ENCODE assay signal across 8 mouse cellular contexts in the genomic region with DNA sequence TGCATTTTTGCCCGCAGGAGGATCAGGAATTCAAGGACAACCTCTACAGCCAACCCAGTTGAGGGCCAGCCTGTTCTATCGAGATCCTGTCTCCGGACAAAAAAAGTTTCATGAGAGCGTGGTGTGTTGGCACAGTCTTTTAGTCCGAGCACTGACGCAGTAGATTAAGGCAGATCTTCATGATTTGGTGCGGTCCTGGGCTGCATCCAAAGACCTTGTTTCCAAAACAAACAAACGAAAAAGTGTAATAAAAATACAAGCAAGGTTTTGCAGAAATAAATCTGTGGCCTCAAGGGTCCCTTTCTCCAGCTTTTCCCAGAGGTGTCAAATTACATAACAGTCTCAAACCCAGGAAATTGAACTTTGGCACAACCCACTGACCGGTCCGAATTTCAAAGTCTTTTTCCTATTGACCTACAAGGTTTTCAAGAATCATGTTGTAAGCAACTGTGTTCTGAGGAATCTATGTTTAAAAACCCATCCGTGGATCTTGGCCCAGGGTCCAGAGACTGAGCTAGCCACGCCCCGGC. TPM values are rescaled to one million over a fixed set of nuclear protein-coding genes. Genes with fewer than 3 reads are reported as not detected.
DNase-seq lines count a peak whose midpoint lies in the region; ATAC-seq lines count a peak whose summit lies in the region.

No protein-coding gene starts in this region.

- peaks cover 52% of the 10 kb centered on the region for H3K4me1 ChIP-seq in heart, embryonic 12.5 days (replicated peaks)
- peaks cover 14% of the 10 kb centered on the region for H3K4me1 ChIP-seq in hindbrain, embryonic 11.5 days (replicated peaks; ENCODE audit: control insufficient read depth, insufficient read depth, low read length)
- peaks cover 45% of the 10 kb centered on the region for H3K4me1 ChIP-seq in liver, embryonic 16.5 days (ENCODE audit: control insufficient read depth, low read depth, low read length)

- peak overlapping the region; percentile 60 for H3K27ac ChIP-seq in heart, embryonic 12.5 days (ENCODE audit: poor library complexity, severe bottlenecking)
- H3K27ac ChIP-seq in hindbrain, embryonic 11.5 days (ENCODE audit: low read depth, low read length), result peak overlapping the region; percentile 85
- peak overlapping the region; percentile 63 for H3K27ac ChIP-seq in liver, embryonic 16.5 days (ENCODE audit: low read length)

- no peaks in the 10 kb centered on the region for H3K9me3 ChIP-seq in heart, embryonic 12.5 days (replicated peaks)
- H3K9me3 ChIP-seq in hindbrain, embryonic 11.5 days (ENCODE audit: control insufficient read depth, low read length), result no peaks in the 10 kb centered on the region
- H3K9me3 ChIP-seq in liver, embryonic 16.5 days (replicated peaks; ENCODE audit: control insufficient read depth, low read length), result no peaks in the 10 kb centered on the region

- intact Hi-C loops in heart, postnatal 25 days (cut with DNase I), result loop anchor here (5.0 kb wide), 1 partner anchor 159 kb away; no protein-coding TSS in a partner anchor

- DNase-seq in heart, postnatal 25 days (ENCODE audit: low spot score), result no peak
- DNase-seq in adipocyte (ENCODE audit: low spot score), result peak; percentile 97
- DNase-seq in hindbrain, embryonic 11.5 days (ENCODE audit: low spot score), result no peak
- DNase-seq in frontal cortex, postnatal 10 days (ENCODE audit: low spot score in 2 of 2), result no peak
- no peak for DNase-seq in natural killer cell, adult 2 months (ENCODE audit: low spot score in 2 of 2)

- H3K4me2 ChIP-seq in heart, embryonic 12.5 days, result peak overlapping the region; percentile 99
- peak overlapping the region; percentile 35 for H3K4me2 ChIP-seq in hindbrain, embryonic 11.5 days (replicated peaks; ENCODE audit: low read depth, low read length)
- peak overlapping the region; percentile 66 for H3K4me2 ChIP-seq in liver, embryonic 16.5 days (ENCODE audit: low read depth, low read length)

- WGBS in heart, embryonic 12.5 days, result 4% methylated on average over 13 of the region's 13 CpGs
- 9% methylated on average over 13 of the region's 13 CpGs for WGBS in hindbrain, embryonic 11.5 days
- 8% methylated on average over 13 of the region's 13 CpGs for WGBS in liver, embryonic 16.5 days (ENCODE audit: insufficient replicate concordance)

- no peaks in the 10 kb centered on the region for H3K27me3 ChIP-seq in heart, embryonic 12.5 days (replicated peaks)
- no peaks in the 10 kb centered on the region for H3K27me3 ChIP-seq in hindbrain, embryonic 11.5 days (ENCODE audit: control insufficient read depth, insufficient read depth, low read length)
- H3K27me3 ChIP-seq in liver, embryonic 16.5 days (ENCODE audit: control insufficient read depth, insufficient read depth, low read depth, low read length), result no peaks in the 10 kb centered on the region

- peak; percentile 1; the same call in 1 of the 2 replicates for ATAC-seq in heart, embryonic 12.5 days (ENCODE audit: insufficient number of reproducible peaks, low FRiP score)
- peak; percentile 20; the same call in 1 of the 2 replicates for ATAC-seq in hindbrain, embryonic 11.5 days (ENCODE audit: low FRiP score)
- ATAC-seq in liver, embryonic 16.5 days (ENCODE audit: low read depth), result 0 out of 2 replicates have a peak, but pooled peaks have one; percentile 1
- ATAC-seq in inflammation-experienced regulatory T-cells, adult 6 months, result no peak

- H3K36me3 ChIP-seq in heart, embryonic 12.5 days, result peaks cover 38% of the 10 kb centered on the region
- peaks cover 33% of the 10 kb centered on the region for H3K36me3 ChIP-seq in hindbrain, embryonic 11.5 days (ENCODE audit: control insufficient read depth, insufficient read depth, low read length)
- H3K36me3 ChIP-seq in liver, embryonic 16.5 days (ENCODE audit: control insufficient read depth, insufficient read depth), result peaks cover 35% of the 10 kb centered on the region

- H3K4me3 ChIP-seq in heart, embryonic 12.5 days, result peak overlapping the region; percentile 87
- H3K4me3 ChIP-seq in hindbrain, embryonic 11.5 days (ENCODE audit: low read depth, low read length), result peak overlapping the region; percentile 84
- peak overlapping the region; percentile 85 for H3K4me3 ChIP-seq in liver, embryonic 16.5 days (ENCODE audit: low read depth, low read length)

- H3K9ac ChIP-seq in heart, embryonic 12.5 days, result peak overlapping the region; percentile 100; the same call in 1 of the 2 replicates
- H3K9ac ChIP-seq in hindbrain, embryonic 11.5 days (ENCODE audit: low read depth, low read length), result peak overlapping the region; percentile 31; the same call in 1 of the 2 replicates
- peak overlapping the region; percentile 42 for H3K9ac ChIP-seq in liver, embryonic 16.5 days (ENCODE audit: low read depth, low read length)

RNA-seq across cellular contexts. Expression of a gene that starts 0.4 kb away (rescaled TPM):
- 408 and 433 TPM in 2 replicates for polyA plus RNA-seq in heart, embryonic 12.5 days (2016; fragmentation: Nextera tagmentation; extraction: Ambion mirVana)
- 1,000 to 10,000 TPM in 1 of 2 experiments, 100 to 1,000 TPM in 1; 925 to 1,035 TPM for total RNA-seq in heart, postnatal 25 days (2021)
- polyA plus RNA-seq in hindbrain, embryonic 11.5 days (2014; fragmentation: Nextera tagmentation; extraction: Ambion mirVana), result 380 and 413 TPM in 2 replicates
- polyA plus RNA-seq in liver, embryonic 16.5 days (2015; fragmentation: Nextera tagmentation; extraction: Ambion mirVana), result 266 and 282 TPM in 2 replicates
- polyA plus RNA-seq in inflammation-experienced regulatory T-cells, adult 6 months (2017; shearing (Covaris generic)), result 1,000 to 10,000 TPM in 1 of 3 experiments, 100 to 1,000 TPM in 2; 925 to 1,158 (median 972) TPM

RNA-seq across cellular contexts. Expression of a gene that starts 6.8 kb away (rescaled TPM):
- polyA plus RNA-seq in heart, embryonic 12.5 days (2016; fragmentation: Nextera tagmentation; extraction: Ambion mirVana), result 62.8 and 69.0 TPM in 2 replicates
- total RNA-seq in heart, postnatal 25 days (2021), result 10 to 100 TPM; 26.4 to 28.7 TPM
- polyA plus RNA-seq in hindbrain, embryonic 11.5 days (2014; fragmentation: Nextera tagmentation; extraction: Ambion mirVana), result 49.9 and 53.3 TPM in 2 replicates
- polyA plus RNA-seq in liver, embryonic 16.5 days (2015; fragmentation: Nextera tagmentation; extraction: Ambion mirVana), result 11.0 and 12.2 TPM in 2 replicates
- polyA plus RNA-seq in inflammation-experienced regulatory T-cells, adult 6 months (2017; shearing (Covaris generic)), result 1 to 10 TPM; 3.1 to 5.4 (median 3.6) TPM

RNA-seq across cellular contexts. Expression of a gene that starts 7.6 kb away (rescaled TPM):
- 0.18 TPM in 1 of 2 replicates, not detected in the other for polyA plus RNA-seq in heart, embryonic 12.5 days (2016; fragmentation: Nextera tagmentation; extraction: Ambion mirVana)
- total RNA-seq in heart, postnatal 25 days (2021), result not detected
- not detected in 2 replicates for polyA plus RNA-seq in hindbrain, embryonic 11.5 days (2014; fragmentation: Nextera tagmentation; extraction: Ambion mirVana)
- not detected in 2 replicates for polyA plus RNA-seq in liver, embryonic 16.5 days (2015; fragmentation: Nextera tagmentation; extraction: Ambion mirVana)
- polyA plus RNA-seq in inflammation-experienced regulatory T-cells, adult 6 months (2017; shearing (Covaris generic)), result not detected

RNA-seq across cellular contexts. Expression of a gene that starts 8.3 kb away (rescaled TPM):
- 36.0 and 36.1 TPM in 2 replicates for polyA plus RNA-seq in heart, embryonic 12.5 days (2016; fragmentation: Nextera tagmentation; extraction: Ambion mirVana)
- 10 to 100 TPM; 15.6 to 17.4 TPM for total RNA-seq in heart, postnatal 25 days (2021)
- 52.7 and 54.1 TPM in 2 replicates for polyA plus RNA-seq in hindbrain, embryonic 11.5 days (2014; fragmentation: Nextera tagmentation; extraction: Ambion mirVana)
- polyA plus RNA-seq in liver, embryonic 16.5 days (2015; fragmentation: Nextera tagmentation; extraction: Ambion mirVana), result 21.8 and 22.1 TPM in 2 replicates
- 10 to 100 TPM; 15.4 to 21.5 (median 17.1) TPM for polyA plus RNA-seq in inflammation-experienced regulatory T-cells, adult 6 months (2017; shearing (Covaris generic))

RNA-seq across cellular contexts. Expression of a gene that starts 25.9 kb away (rescaled TPM):
- 3.9 and 4.9 TPM in 2 replicates for polyA plus RNA-seq in heart, embryonic 12.5 days (2016; fragmentation: Nextera tagmentation; extraction: Ambion mirVana)
- total RNA-seq in heart, postnatal 25 days (2021), result 10 to 100 TPM in 1 of 2 experiments, 1 to 10 TPM in 1; 6.9 to 13.4 TPM
- polyA plus RNA-seq in hindbrain, embryonic 11.5 days (2014; fragmentation: Nextera tagmentation; extraction: Ambion mirVana), result 0.08 TPM in 1 of 2 replicates, not detected in the other
- 0.05 TPM in 1 of 2 replicates, not detected in the other for polyA plus RNA-seq in liver, embryonic 16.5 days (2015; fragmentation: Nextera tagmentation; extraction: Ambion mirVana)
- under 1 TPM in 2 of 3 experiments, not detected in 1; 0.17 to 0.28 TPM for polyA plus RNA-seq in inflammation-experienced regulatory T-cells, adult 6 months (2017; shearing (Covaris generic))

Comparison
In these comparisons a context has a peak if more than half of its experiments do, and no peak if none do; other contexts are left out.
1. H3K4me2 ChIP-seq: peak in every context shown above with its lines; median percentile 99 in heart, embryonic 12.5 days; 66 in liver, embryonic 16.5 days; 35 in hindbrain, embryonic 11.5 days.
2. H3K9ac ChIP-seq: peak in every context shown above with its lines; median percentile 100 in heart, embryonic 12.5 days; 42 in liver, embryonic 16.5 days; 31 in hindbrain, embryonic 11.5 days.